Mouse (Mus musculus) adrenal gland, postnatal 4 days (tissue): ENCODE measurements at regions not wholly inside any gene's neighbourhood (a gene's known extent, or its start where the extent isn't known, plus 50 kb on each side); places are given as distances from the start of the nearest gene placed in this dataset.

ENCODE experiments used
- DNase-seq, 2 experiments: peaks; one replicate each; pipeline ENCODE4 v3.0.0; 2021 to 2022; ENCODE audit warnings: low spot score in 2 of 2, mixed read lengths in 2 of 2

DNA sequence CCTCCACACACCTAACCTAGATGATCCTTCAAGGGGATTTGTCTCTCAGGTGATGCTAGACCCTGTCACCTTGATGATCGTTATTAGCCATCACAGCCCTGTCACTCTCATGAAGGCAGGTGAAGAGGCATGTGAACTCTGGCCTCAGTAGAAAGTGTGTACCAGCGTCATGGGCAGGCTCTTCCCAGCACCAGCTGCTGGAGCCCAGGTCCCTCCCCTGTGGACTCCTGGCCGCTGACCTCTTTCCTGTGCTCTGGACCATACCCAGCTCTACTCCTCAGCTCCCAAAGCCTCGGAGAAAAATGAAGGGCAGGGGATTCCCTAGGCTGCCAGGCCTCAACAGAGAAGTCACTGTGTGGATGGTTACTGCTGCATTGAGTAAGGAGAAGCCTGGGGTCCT is 253.3 kb upstream of the Sulf2 start:
- no peak for DNase-seq

DNA sequence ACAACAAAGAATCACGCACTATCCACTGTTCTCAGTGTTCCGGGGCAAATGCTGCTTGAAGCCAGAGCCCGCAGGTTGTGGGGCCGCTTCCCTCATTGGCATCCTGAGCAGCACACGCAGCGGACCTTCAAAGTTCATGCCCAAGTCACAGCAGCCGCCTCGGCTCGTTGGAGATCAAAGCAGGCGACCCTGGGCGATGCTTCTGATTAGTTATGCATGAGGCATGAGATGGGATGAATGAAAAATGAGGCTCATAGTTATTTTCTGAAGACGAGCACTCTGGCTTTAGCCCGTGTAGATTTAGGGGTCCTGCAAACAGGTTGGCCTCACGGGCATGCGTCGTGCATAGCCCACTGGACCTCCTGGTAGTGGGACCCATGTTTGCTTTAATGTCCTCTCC is 252.5 kb upstream of the Sulf2 start:
- no peak for DNase-seq

DNA sequence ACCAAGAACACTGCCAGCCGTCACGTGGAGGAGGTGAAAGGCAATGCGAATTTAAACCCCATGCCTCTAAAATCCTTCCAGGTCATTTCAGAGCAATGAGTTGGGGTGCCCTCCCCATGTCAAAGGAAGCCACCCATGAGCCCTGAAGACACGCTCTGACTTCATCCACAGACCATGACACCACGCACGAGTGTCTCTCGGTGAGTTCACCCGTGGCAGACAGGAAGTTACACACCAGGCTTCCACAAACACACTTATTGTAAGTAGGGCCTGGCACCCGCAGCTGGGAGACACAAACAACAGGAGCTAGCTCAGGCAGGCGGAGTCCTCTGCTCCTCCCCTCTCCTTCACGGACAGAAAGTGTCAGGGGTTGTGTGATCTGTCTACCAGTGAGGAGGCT is 251.4 kb upstream of the Sulf2 start:
- DNase-seq = no peak

DNA sequence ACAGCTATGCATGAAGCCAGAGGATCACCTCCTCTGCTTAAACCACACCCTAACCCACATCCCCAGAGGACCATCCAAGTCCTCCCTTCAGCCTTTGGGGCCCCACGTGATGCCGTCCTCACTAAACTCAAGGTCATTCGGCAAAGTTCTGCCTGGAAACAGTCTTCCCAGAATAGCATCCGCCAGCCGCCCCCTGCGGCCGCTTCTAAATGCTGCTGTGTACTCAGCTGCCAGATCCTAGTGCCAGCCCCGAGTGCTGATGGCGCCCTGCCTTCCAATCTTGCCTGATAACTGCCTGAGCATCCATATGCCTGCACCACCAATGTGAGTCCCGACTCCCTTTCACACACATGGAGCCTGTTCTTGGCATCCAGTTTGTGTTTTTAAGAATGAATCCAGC is 247.9 kb upstream of the Sulf2 start:
- DNase-seq = peak in 1 of 2 experiments; percentile 20

DNA sequence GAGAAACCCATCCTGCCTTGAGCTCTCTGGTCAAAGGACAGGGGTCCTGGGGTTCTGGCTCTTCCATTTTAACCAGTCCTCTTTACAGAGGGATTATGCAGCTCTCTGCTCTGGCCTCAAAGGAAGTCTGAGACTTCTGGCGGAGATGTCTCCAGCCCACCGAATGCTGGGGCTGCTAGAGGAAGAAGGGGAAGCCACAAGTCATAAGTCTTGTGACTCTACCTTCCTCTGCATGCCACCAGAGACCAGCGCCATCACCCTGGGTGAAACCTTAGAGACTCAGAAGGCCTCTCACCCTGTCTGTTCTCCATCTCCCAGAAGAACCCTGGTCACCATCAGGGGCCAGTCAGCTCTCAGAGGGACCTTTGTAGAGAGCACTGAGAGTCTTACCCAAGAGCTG is 246.4 kb upstream of the Sulf2 start:
- DNase-seq = no peak

DNA sequence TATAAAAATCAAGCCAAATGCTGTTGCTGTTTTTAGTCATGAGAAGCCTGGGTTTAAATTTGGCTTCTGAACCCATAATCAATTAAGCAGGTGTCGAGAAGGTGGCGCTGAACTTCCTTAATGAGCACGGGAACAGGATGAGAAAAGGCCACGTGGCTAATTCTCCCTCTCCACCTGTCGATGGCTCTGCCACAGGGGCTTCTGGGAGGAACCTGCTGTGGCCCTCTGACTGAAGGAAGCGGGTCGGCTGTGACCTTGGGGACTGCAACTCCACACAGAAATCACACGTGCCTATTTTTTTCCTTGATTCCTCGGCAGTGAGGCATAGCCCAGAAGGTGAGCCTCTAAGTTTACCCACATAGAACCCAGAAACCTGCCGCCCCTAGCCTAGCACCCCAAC is 244.8 kb upstream of the Sulf2 start:
- DNase-seq = no peak

DNA sequence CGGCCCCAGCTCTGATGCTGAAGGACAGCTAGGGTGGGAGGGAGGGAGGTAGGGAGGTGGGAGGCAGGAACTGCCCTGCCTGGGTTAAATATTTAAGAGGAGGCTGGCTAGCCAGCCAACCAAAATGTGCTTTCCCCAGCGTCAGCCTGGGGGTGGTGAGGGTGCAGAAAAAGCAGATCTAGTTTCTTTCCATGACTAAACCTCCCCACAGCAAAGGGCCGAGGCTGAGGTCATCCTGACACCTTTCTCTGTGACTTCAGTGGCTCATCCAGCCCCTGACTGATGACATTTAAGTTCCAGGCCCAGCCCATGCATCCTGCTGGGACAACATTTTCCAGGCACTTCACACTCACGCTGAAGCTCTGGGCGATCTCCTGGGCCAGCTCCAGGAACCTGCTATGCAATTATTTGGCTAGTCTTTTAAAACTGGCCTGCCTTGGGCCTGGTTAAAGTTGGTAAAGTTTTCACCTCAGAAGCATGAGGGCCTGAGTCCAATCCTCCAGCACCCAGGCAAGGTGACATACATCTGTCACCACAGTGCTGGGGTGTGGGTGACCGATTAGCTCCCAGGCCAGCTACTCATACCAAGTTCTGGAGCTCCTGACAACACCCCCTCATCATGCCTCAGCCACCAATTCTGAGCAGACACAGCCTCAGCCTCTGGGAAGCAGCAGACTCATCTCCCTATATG is 243.8 kb upstream of the Sulf2 start:
- no peak for DNase-seq

DNA sequence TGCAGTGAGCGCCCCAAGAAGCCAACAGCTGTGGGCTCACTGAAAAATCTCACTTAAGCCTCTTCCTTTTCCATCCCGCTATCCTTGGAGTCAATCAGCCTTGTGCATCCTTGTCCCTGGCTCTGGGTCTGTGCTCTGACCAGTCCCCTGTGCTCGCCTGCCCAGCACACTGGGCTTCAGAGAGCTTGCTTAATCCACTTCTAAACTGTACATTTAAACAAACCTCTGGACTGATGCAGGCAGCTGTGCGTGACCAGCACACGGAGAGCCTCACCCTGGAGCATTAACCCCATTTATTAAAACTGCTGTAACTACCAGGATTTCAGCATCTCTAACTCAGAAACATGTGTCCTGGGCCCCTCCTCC is 243.3 kb upstream of the Sulf2 start:
- no peak for DNase-seq

DNA sequence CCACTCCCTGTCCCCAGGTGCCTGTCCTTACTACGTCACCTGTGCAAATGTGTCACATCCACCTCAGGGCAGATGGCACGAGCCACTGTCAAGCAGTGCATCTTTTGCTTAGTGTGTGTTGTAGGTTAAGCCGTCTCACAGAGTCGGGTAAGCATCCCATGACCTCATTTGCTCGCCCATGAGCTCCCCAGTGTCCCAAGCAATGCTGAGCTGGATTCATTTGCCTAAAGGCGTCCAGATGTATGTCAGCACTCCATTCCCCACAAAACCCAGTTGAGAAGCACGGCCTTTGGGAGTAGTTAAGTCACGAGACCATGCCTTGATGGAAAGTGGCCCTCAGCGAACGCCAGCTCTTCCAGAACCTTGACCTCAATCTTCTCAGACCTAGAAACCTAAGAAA is 242.7 kb upstream of the Sulf2 start:
- no peak for DNase-seq

DNA sequence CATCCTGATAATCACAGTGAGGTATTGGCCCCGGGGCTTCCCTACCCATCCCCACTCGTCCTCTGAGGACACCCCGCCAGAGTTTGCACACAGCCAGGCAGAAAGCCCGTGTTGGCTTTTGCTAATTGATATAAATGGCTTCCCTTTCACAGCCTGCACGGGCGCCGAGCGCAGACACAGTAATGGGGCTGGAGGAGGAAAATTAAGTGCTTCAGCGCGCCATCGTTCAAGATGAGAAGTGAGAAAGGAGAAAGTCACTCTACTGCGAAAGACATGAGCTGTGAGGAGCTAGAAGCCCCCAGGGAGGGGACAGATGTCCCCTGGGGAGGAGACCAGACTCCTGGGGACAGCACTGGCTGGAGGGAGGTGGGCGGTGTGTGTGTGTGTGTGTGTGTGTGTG is 239.2 kb upstream of the Sulf2 start:
- DNase-seq = no peak

DNA sequence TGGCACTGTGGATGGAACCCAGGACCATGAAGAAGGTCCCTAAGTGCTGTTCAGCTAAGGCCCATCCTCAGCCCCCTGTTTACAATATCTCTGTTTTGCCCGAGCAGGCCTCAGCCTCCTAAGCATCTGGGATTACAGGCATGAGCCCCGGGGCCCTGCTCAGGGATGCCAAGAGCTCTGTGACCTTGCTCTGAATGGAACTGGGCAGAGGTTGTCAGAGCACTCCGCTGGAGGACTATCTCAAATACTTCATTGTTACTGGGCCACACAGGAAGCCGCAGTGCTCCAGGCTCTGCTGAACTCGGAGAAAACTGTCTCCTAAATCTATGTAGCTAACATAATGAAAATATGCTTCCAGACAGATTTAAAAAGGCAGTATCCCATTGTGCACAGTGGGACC is 235.7 kb upstream of the Sulf2 start:
- DNase-seq = no peak

DNA sequence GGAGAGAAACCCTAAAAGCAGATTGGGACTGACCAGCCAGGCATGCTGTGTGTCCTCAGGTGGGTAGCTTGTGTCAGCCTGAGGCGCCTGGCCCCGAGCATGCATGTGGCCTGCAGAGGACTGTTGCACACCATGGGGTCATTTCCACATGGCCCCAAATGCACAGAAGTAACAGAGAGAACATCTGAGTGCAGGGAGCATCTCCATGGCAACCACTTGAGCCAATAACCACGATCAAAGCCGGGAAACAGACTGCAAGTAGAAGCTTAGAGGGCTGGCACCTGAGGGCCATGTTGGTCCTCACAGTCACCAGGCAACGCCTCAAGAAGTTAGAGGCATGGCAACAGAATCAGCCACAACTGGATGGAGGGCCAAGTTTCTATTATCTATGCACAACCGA is 232.6 kb upstream of the Sulf2 start:
- no peak for DNase-seq

DNA sequence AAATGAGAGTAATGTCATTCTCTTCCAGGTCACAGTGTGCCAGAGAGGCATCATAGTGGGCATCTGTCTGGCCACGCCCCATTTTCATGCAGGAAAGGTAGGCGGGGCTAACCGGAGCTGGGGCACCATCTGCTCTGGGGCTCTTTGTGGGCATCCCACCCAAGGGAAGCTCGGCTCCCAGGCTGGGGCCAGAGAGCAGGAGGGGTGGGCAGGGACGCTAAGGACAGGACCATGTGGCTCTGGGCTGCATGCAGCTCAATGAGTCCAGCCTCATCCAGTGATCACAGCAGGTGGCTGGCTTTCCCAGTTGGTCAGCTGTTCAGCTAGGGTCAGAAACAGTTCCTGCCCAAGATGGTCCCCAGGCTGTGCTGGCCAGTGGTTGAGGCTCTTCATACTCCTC is 231.4 kb upstream of the Sulf2 start:
- DNase-seq = no peak

DNA sequence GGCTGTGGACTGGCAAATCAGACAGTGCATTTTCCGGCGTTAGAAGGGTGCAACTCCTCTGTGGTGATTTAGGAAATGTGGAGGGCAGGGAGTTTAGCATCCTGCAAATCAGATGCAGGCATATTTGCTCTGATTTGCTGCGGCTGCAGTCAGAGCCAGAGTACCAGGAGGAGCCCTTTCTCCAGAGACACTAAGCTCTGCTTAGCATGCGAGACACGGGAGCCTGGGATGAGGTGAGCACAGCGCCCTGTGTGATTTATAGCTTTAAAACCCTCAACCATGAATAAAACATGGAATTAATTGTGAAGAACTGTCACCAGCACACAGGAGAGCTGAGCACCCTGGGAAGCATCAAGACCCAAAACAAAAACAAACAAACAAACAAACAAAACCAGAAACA is 229.1 kb upstream of the Sulf2 start:
- no peak for DNase-seq

DNA sequence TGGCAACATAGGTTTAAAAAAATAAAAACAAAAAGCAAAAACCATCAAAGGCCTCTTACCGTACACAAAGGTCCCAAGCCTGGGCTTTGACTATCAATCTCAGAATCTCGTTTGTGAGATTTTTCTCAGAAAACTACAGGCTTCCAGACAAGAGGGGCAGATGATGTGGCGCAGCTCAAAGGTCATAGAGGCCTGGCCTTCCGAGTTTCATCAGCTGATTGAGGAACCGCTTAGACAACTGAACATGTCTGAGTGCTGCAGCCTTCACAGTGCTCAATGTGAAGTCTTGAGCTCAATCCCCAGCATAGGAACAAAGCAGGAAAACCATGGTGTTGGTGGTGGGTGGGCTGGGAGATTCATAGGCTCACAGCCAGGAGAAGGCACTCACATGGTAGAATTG is 227.9 kb upstream of the Sulf2 start:
- no peak for DNase-seq

DNA sequence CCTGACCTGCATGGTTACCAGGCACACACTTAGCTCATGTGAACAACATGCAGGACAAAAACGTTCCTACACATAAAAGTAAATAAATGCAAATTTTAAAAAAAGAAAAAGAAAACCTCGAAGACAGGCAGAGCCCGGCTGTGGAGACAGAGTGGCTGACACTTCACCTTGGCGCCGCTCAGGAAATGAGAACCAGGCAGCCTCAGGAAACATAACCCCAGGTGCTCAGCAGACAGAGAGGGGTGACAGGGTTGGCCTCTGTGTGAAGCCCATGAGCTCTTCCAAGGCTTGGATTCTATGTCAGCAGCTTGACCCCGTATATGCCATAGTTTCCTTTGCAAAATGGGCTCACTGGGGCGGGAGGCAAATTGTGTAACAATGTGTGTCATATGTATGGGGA is 226.7 kb upstream of the Sulf2 start:
- no peak for DNase-seq

DNA sequence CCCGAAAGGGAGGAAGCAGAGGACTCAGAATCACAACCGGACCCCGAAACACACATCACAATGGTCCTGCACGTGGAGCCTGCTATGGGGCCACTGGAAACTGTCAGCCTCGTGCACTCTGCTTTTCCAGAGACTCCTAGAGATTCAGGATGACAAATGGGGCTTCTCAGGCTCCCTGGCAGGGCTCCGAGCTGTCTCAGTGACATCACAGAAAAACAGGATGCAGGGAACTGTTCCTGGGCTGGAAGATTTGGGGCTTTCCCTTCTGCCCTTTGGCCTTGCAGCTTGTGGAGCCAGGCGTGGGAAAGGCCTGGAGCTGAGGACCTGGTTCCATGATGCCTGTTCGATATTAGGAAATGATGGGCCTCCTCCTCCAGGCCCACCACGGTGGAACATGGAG is 225.4 kb upstream of the Sulf2 start:
- no peak for DNase-seq

DNA sequence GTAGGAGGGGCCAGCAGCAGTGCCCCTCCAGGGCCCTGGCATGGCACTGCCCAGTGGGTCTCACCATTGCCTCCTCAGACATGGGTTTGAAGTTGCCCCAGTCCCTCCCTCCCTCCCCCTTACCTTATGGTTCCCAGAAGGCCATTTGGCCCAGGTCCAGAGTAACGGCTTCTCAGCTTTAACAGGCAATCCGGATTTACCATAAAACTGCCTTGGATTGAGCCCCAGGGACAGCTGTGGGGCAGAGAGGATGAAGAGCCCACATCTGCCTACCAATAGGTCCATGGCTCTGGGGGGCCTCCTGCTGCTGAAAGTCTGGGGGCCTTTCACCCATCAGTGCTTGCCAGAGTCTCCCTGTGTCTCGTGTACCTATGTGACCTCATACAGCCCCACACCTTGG is 222.9 kb upstream of the Sulf2 start:
- DNase-seq = no peak

DNA sequence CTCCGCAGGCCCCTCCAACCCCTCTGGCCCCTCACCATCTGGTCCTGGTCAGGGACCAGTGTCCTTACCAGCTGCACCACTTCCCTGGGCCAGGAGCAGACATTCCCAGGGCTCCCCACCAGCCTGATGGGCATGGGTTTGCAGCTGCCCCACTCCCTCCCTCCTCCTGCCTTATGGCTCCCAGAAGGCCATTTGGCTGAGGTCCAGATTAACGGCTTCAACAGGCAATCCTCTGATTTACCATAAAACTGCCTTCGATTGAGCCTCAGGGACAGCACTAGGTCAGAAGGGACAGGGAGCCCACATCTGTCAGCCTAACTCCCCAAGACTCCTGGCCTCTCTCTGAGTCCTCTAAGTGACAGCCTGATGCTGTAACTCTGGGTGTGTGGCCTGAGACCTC is 221.9 kb upstream of the Sulf2 start:
- no peak for DNase-seq

DNA sequence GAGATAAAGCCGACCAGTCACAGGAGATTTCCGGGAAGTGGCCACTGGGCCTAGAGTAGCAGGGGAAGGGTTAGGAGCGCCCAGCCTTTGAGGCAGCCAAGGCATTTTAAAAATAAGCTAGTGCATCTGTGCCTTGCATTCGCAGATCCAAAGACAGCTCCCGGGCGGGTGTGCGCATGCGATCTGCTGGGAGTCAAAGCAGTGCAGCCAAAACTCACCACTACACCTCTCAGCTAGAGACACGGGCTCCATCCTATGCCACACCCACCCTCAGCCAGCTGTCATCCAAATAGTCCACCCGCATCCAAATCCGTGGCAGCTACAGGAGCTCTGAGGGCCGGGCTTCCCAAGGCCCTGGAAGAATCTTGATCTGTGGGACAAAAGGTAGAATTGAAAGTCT is 220.2 kb upstream of the Sulf2 start:
- DNase-seq = no peak

DNA sequence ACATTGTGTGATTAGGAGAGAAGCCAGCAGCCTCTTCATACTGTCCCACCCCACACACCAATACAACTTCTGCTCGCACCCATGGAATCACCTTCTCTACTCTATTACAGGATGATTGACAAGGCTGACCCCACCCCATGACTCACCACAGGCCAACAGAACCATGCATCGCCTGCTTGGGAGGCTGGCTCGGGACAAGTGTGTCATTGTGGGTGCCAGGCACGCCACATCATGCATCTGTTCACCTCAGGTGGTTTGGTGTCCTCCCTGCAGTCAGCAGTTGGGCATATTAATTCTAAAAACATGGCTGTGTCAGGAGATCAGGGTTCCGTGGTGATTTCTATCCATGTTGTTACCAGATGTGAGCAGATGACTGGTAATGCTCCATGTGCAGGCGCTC is 215.3 kb upstream of the Sulf2 start:
- DNase-seq = no peak

DNA sequence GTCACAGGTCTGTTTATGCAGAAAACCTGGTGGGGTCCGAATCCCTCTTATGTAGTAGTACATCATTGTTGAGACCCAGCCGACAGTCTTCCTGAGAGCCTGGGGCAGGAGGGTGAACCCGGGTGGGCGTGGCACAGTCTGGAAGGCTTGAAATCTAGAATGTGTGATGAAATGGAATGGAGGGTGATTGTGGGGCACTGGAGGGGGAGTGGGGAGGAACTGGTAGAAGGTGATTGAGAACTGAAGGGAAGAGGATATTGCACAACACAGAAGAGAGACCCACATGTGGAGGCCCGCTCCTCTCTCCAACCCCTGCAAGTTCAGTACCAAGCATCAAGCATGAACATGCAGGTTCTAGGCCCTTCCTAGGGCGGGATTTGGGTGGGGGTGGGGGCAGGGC is 206.2 kb upstream of the Sulf2 start:
- no peak for DNase-seq

DNA sequence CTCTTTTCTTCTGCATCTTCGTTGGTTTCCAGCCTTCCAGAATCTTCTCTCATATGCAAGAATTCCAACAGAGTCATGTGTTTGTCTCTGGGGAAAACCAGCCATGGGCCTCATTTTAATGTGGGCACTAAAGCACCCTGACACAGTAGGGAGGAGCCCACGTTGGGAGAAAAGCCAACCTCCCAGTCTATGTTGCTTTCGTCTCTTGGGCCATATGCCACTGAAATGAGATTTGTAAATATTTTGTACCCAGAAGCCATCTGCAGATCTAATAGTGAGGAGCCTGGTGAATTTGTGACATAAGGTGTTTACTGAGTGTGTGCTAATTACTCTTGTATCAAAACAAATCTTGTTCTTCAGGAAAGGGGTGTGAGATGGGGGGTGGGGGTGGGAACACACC is 205.3 kb upstream of the Sulf2 start:
- no peak for DNase-seq

DNA sequence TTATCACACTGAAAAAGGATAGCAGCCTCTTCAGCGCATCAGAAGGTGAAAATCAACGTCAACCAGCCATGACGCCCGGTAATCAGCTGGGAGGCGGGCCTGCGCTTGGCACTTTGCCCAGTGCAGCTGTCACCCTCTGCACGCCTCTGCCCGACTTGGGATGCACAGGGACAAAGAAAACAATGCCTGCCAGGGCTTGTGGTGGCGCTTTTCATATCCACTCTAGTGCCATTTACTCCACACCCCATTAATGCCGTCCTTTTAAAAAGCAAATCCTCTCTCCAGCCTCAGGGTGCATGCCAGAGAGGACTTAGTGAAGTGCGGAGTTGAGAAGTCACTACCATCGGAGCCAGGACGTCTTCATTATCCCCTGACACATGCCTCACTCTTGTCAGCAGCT is 204.5 kb upstream of the Sulf2 start:
- no peak for DNase-seq
